Mouse (Mus musculus): ENCODE measurements around the gene Nckap5. TPM values are rescaled to one million over a fixed set of nuclear protein-coding genes. Genes with fewer than 3 reads are reported as not detected.

The Nckap5 gene
- total RNA-seq, 2 experiments from 2014 or later = 17.7 to 22.7 TPM

DNA sequence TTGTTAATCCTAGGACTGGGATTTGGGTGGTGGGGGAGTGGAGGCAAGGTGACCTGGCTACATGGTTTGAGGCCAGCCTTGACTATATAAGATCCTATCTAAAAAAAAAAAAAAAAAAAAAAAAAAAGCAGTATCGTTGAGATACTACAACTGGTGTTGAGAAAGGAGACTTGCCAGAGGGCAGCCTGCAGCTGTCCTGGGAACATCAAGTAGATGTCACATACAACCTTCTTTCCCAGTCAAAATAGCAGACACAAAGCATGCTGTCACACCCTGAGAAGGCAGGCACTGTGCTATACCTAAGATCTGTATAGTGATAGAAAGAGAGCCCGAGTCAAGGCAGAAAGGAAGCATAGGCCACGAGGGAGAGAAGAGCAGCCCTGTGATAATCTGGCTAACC lies 204.4 kb downstream of the Nckap5 start:
- DNase-seq (ENCODE audit: low spot score in 2 of 2) = no peak

DNA sequence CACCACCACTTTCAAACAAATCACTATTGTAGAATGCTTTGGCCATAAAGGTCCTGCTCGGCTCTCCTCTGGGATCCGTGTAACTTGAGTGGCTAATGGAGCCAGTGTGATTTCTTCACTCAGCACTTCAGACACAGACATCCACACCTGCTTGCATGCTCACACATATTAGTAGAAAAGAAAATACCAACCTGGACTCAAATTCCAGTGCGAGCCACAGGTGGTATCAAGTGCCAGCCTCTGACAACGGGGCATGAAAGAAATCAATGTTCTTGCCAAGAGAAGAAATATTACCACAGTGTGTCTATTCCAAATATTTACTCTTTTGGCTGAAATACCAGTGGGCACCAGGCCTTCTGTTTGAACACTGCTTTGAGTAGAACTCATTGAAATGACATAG lies 208.6 kb downstream of the Nckap5 start:
- no peak for DNase-seq (ENCODE audit: low spot score in 2 of 2)

DNA sequence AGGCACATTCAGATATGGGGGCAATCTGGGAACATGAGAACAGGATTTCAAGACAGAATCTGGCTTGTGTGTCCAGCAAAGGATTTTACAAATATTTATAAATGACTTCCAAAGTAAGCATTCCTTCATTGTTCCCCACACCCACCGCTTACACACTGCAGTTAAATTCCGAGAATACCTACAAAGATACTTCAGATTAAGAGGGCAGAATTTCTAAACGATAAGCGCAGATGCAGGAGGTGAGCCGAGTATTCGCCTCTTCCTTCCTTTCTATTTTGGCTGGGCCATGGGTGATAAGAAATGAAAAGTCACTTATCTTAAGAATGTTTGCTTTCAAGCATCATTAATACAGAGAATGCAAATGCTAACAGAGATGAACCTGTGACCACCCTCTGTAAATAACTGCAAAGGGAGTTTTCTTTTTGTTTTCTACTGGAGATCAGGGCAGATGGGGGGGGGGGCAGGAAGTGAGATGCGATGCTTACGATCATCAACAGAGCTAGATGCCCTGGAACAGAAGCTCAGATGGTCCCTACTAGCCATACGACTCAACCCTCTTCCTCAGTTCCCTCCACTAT lies 213.0 kb downstream of the Nckap5 start:
- DNase-seq (ENCODE audit: low spot score in 2 of 2) = no peak

DNA sequence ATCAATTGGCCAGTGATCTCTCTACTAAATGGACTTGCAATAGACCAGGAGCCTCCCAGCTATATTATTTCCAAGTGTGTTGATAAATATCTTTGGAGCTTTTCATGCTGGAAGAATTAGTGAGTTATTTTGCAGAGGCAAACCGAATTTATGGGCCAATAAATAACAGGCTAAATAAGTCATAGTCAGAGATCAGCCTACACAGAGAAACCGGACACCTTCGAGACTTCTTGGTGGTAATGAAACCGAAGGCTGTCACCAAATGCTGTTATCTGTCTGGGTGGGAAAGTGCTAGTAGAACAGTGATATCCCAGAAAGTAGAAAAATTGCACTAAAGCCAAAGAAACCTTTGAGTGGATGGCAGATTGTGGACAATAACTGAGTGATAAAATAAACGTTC lies 213.6 kb downstream of the Nckap5 start:
- no peak for DNase-seq (ENCODE audit: low spot score in 2 of 2)

DNA sequence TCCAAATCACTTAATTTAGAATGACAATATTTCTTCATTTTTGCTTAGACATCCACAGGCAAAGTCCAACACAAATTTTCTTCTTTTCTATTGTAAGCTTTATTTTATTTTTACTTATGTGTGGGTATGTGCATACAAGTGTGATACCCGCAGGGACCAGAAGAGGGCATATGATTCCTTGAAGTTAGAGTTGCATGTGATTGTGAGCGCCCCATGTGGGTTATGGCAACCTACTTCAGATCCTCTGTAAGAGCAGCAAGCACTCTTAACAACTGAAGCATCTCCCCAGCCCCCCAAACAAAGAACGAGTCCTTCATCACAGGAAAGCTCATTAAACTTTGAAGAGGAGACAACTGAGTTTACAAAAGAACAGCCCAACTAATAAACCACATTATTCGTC lies 217.7 kb downstream of the Nckap5 start:
- DNase-seq (ENCODE audit: low spot score in 2 of 2) = no peak

DNA sequence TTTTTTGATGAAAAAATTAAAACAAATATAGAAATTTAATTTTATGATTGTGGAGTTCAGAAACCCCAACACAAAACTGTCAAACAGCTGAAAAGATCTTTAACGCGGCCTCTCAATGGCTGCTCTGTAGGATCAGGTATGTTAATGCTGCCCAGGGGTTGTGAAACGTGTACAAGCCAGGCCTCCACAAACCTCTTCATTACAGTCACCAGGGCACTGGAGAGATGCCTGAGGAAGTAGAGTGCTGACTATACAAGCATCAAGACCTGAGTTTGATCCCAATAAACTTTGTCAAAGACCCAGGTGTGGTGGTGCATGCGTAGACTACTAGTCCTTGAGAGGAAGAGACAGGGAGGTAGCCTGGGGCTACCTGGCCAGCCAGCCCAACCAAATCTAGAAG lies 222.0 kb downstream of the Nckap5 start:
- no peak for DNase-seq (ENCODE audit: low spot score in 2 of 2)

DNA sequence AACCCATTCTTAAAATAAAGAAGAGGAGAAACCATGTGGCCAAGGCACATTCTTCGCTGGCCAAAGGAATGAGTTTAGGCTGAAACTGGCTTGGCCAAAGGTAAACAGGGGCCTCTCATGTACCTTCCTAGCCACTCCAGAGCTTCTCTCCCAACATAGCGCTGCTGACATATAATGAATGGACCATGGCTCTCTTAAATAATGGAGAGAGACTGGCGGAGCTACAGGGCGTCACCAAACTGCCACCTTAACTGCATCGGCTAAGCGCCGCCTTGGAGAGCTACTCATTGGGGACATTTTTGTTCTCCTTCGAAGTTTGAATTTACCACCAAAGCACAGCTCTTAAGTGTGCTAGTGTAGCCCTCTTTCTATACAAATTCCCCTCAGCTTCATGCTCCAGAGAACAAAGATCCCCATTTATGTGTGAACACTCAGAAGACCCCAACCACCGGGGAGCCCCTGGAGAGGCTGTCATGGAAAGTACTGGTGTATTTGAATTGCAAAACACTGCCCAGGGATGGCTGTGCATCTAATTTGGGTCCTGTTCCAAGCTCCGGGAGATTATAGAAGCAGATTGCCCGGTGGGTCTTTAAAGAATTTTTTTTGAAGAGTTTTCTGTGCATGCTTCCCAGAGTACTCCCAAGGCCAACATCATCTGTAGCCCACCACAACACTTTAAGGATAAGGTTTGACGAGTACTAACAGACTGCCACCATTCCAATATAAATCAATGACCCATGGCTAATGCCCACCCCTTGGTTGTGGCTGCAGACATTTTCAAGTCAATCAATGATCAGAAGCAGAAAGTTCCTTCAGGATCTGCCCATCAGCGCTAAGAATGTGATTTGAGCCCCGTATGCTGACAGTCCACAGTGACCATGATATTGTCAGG lies 224.2 kb downstream of the Nckap5 start:
- DNase-seq (ENCODE audit: low spot score in 2 of 2) = no peak

DNA sequence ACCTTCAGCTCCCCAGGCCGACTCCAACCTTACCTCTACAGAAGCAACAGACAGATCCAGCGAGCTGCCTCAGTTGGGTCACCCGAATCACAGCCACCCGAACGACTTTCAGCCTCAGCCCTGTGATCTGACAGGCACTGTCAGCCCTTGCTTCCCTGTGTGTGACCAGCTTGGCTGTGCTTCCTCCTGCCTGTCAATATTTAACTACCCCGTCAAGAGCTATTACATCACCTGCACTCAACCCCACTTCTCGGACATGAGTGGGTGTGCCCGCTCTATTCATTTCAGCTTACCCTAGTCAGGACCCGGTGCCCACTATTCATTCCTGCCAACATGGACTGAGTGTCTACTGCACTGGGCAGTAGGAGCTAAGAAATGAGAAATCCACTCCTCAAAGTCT lies 226.0 kb downstream of the Nckap5 start:
- DNase-seq (ENCODE audit: low spot score in 2 of 2) = no peak

DNA sequence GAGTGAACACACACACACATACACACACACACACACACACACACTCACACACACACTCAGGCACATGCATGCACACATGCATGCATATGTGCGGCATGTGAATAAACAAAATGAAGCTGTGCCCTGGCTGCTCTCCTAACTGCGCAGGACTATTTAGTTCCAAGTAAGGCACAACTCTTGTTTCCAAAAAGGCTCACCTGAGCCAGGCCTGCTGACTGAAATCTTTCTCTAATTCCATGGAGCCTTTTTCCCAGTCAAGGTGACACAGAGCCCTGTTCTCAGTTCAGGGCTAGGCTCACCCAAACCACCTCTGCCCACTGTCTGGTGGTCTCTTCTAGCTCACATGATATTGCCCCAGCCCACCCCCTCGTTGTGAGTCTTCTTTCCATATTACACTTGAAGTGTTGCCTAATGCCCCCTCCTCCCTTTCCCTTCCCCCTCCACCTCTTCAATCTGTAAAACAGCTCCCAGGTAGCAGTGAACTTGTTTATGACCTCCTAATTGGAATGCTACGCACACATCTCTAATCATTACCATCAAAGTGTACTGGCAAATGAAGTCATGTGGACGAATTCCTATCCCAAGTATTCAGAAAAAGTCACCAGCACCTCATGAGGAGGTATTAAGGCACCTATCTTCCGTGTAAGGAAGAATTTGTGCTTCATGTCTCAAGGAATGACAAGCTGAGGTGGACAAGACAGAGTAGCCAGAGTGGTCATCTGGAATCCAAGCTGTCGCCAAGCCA lies 226.7 kb downstream of the Nckap5 start:
- no peak for DNase-seq (ENCODE audit: low spot score in 2 of 2)

DNA sequence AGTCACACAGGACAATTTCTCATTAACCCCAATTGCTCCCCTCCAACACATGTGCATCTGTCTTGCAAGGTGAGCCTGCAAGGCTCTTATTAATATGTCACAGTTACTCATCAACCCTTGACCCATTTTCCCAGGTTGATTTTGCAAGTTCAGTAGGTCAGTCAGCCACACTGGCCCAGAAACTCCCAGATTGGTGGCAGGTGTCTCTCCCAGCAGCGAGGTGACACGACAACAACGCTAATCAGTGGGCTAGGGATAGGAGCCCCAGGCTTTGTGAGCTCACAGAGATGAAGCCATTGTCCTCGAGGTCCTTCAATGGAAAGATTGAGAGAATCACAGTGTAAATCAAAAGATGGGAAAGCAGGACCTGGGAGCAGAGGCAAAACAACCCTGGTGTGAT lies 230.0 kb downstream of the Nckap5 start:
- no peak for DNase-seq (ENCODE audit: low spot score in 2 of 2)

DNA sequence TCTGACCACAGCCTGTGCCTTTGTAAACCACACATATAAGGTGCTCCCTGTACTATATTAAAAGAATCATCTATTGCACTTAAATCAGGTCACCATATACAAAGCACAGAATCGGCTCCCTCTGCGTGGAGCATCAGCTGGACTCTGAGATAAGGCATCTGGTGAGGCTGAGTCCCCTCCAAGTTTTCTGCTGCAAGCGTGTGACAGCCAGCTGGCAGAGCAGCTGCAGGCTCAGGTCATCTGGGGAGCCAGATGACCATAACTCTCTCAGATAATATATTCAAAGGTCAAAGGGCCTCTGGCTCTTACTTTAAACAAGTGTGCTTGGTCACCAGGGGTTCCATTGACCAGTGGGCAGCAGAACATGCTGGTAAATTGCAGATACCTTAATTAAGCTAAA lies 233.2 kb downstream of the Nckap5 start:
- peak in 1 of 2 experiments; percentile 9 for DNase-seq (ENCODE audit: low spot score in 2 of 2)

DNA sequence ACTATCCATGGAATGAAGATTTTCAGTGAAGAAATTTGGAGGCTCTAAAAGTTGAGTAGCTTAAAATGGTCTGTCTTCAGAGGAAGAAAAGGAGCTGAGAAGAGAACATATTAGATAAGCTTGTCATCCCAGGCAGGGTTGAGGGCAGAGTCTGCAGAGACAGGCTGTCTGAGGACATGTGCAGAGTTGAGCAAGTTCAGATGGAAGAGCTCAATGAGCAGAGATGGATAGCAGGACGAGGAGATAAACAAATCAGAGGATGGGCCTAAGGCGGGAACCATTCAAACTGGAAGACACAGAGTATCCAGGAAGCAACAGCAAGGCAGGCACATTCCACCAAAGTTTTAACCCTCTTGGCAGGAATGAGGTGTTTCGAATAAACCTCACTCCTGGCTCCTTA lies 235.8 kb downstream of the Nckap5 start:
- DNase-seq (ENCODE audit: low spot score in 2 of 2) = no peak

DNA sequence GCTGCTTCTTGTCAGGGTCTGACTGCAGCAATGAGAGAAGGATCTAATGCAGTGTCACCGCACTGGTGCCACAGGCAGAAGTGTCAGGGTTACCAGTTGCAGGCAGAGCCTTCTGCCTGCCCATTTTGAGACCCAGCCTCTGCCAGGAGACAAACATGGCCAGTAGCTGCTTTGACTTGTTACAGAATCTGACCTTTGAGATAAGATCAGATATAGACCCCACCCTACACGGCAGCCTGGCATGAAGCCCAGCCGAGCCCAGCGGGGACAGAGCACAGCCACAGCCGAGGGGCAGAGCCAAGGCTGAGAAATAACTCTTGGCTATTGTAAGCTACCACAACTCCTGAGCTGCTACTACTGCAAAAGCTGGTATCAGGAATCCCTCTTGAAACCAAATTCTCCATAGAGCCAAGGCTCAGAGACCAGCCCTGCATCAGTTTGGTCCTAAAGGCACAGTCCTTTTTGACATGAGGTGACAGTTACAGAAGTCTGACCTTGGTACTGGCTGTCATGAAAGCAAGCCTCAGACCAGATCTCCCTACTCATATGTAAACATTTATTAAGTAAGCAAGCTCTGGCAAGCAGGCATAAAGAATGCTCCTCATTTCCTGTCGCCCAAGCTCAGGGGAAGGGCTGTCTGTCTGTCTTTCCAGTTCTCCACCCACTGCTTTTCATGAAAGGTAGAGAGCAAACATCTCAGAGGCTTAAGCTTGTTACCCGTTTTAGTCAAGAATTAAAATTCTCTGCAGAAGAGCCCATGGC lies 237.4 kb downstream of the Nckap5 start:
- no peak for DNase-seq (ENCODE audit: low spot score in 2 of 2)

DNA sequence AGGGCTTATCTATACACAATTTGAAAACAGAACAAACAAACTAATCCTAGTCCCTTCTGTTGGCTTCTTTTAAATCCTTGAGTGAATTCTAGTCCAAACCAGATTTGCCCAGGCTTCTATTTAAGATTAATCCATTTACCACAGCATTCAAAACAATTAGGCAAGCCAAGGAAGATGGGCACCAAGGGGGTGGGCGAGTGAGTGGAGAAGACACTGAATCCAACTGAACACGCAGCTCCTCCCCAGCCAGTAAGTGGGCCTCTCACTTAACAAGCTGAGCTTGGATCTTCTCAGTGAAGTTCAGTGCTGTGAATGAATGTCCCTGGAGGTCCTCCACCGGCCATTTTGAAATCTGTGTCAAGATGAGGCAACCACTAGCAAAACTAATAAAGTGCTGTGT lies 239.7 kb downstream of the Nckap5 start:
- DNase-seq (ENCODE audit: low spot score in 2 of 2) = no peak

DNA sequence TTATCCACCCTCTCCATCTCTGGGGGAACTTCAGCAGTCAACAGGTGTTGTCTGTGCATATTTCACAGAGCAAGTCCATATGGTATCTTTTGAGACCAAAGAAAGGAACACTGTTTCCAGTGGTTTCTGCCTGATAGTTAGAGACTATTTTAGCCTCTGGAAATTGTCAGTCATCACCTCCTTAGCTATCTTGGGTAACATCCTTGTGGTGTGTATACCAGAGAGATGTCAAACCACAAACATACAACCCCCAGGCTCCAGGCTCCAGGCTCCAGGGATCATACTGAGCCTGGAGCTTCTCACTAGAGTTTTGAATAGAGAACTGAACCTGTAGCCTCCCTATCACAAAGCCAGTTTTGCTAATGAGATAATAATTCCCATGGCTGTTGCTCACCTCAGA lies 252.4 kb downstream of the Nckap5 start:
- no peak for DNase-seq (ENCODE audit: low spot score in 2 of 2)

DNA sequence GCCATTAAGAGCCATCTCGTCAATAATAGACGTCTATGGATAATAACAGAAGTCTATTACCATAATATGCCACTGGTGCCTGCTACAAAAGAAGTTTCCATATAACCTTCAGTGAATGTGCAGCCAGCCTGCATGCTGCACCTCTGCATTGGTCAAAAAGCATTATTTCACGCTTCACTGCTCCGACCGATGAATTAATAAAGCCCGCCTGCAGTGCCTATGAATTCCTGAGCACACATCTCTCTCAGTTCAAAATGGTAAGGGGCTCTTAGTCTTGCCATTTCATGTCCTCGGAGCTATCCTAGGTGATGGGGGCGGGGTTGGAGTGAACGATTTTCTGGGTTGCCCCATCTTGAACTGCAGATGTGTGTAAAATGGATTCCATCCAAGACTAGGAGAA lies 256.3 kb downstream of the Nckap5 start:
- DNase-seq (ENCODE audit: low spot score in 2 of 2) = no peak

DNA sequence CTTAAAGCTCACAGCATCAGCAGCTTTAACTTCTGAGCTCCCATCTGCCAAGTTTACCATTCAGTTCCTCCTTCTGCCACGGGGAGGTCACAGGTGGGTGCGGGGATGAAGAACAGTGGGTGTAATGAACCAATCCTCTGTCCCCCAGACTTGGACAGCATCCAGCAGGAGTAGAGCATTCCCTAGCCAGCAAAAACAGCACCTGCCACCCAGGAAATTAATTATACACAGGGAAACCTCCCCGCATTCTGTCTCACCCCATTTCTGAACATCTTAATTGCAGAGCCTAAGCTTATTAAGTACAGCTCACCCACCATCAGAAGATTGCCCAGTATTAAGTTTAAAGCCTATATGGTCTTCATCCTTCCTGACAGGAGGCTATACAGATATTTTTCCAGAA lies 256.9 kb downstream of the Nckap5 start:
- peak; percentile 20 to 24 for DNase-seq (ENCODE audit: low spot score in 2 of 2)

DNA sequence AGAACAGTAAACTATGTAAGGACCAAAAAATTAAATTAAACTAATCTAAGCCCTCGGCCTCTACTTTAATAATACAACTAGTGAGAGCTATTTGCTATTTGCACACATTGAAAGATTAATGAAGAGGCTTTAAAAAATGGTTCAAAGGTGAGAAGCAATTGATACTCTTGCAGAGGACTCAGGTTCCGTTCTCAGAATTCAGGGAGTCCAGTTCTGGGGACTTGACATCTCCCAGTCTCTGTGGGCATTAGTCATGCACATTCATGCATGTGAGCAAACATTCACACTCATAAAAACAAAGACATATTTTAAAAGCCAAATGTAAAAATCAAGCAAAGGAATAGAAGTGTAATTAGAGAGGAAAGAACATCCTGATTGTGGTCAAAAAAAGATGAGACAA lies 257.5 kb downstream of the Nckap5 start:
- DNase-seq (ENCODE audit: low spot score in 2 of 2) = no peak

DNA sequence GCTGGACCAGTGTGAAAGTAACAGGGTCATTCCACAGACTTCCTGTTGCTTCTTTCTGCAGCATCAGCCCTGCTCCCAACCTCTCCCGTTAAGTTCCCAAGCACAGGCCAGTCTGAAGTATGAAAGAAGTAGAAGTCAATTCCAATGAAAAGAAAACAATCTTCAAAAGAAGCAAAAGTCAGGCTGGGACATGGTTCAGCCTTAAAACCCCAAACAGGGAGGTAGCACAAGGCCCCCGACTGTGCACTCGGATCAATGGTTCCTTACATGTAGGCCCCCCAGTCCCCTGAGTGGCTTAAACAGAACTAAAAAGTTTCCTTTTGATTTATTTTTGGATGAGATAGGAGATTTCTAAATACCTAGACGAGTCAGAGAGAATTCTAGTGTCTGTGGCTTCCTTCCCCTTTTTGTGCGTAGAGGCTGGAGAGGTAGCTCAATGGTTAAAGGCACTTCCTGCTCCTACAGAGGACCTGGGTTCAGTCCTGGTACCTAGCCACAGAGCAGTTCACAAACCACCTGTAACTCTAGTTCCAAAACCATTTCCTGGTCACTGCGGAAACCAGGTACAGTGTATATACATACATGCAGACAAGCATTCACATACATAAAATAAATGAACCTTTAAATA lies 260.9 kb downstream of the Nckap5 start:
- no peak for DNase-seq (ENCODE audit: low spot score in 2 of 2)

DNA sequence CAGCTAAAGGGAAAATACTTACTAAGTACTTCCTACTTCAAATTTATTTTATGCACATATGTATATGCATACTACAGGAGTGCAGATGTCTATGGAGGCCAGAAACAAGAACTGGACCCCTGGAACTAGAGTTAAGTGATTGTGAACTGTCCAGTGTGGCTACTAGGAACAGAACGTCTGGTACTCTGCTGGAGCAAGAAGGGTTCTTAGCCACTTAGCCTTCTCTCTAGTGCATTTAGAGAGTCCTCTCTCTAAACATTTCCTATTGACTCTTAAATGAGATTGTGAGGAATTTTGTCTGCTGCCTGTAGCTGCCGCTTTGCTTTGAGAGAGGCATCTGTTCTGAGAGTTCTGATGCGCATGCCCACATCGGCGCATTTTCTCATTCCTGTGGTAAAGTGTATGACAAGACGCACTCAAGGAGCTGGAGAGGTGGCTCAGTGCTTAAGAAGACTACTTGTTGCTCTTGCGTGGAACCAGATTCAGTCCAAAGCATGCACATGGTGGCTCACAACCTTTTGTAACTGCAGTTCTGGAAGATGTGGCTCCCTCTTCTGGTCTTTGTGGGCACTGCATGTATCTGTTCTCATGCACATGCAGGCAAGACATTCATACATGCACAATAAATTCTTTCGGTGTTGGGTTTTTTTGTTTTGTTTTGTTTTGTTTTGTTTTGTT lies 261.9 kb downstream of the Nckap5 start:
- DNase-seq (ENCODE audit: low spot score in 2 of 2) = peak; percentile 49 to 50

Measured in layer of hippocampus, postnatal 10 days (tissue).